Mouse (Mus musculus) urinary bladder, postnatal 14 days (tissue): ENCODE data around the gene Trio.
A peak's percentile ranks its signal among the peaks of the same experiment; 100 is the strongest.

ENCODE experiments used
- DNase-seq: peaks from one replicate; pipeline ENCODE4 v3.0.0; 2021; ENCODE audit warnings: low spot score

Trio gene

DNA sequence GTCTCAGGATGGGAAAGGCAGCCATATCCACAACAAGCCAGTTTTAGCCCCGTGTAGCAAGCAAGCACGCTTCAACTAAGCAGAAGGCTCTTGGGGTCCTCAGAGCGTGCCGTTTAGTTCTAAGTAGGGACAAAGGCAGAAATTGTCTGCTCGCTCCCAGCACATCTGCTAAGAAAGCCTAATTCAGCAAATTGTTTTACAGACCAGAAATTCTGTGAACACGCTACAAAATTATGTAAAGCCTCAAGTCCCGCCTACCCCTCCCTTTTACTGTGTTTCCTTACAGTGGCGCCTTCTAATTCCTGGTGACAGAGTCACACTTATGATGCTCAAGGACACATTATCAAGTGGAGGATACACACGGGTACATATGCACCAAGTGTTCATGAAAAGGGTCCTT is 80.1 kb downstream of the Trio start:
- no peak for DNase-seq

GRCm38 (mm10) chr15:27944898-27945297 is 80.8 kb downstream of the Trio start:
- DNase-seq = no peak

GRCm38 (mm10) chr15:27943486-27944195 is 82.0 kb downstream of the Trio start:
- peak; percentile 35 for DNase-seq

DNA sequence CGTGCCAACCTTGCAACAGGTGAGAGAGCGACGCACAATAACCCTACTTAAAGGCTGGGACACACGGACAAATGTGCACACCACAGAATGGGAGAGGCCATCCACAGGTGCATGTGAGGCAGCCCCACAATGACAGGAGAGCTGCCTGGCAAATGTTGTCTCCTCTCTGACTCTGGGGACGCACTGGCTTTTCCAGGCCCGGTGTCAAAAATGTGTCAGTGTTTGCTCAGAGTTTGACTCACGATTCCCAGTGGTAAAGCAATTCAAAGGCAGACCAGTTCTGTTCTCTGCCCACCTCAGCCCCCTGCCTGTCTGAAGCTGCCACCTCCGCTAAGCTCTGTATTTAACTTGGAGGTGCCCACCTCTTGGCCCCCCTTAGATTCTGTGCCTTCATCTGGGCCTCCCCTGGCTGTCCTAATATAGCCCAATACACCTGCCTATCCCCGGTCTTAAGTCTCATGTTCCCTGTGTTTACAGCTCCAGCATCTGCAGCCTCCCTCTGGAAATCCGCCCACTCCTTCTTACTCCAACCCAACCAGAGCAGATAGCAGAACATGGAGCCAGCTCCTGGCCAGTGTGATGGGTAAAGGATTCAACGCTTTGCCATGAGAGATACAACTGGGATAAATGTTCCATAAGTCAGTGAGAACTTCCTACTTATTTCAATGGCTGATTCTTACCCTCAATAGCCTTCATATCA is 83.3 kb downstream of the Trio start:
- DNase-seq = no peak

DNA sequence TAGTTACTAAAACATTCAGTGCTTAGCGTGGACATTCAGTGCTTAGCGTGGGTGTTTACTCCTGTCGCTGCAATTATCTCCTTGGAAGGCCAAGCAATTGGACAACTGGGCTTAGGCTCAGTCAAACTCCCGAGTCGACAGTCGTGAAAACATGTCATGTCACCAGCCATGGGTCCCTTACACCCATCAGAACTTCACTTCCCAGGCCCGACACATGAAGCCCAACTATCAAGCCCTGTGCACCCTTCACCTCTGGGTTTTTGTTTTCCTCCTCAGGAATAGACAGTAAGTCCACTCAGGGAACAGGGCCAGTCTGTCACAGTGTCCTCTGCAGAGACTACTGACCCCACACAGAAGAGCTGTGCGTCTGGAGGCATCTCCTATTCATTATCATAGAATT is 84.2 kb downstream of the Trio start:
- no peak for DNase-seq

DNA sequence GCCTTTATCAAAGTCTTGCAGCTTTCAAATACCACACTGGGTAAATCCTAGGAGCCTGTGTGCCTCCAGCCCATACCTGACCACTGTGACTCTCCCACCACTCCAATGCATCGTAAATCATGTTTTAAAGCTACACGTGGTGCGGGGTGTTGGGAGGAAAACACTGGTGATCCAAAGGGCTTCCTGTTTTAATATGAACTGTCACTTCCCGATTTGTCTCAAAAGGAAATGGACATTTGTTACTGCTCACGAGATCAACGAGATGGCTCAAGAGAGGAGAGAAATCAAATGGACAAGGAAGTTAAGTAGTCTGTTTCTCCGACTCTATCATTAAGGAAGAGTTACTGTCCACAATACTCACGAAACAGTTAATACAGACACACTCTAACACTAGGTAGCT is 84.6 kb downstream of the Trio start:
- no peak for DNase-seq

GRCm38 (mm10) chr15:27940032-27940431 is 85.6 kb downstream of the Trio start:
- no peak for DNase-seq

DNA sequence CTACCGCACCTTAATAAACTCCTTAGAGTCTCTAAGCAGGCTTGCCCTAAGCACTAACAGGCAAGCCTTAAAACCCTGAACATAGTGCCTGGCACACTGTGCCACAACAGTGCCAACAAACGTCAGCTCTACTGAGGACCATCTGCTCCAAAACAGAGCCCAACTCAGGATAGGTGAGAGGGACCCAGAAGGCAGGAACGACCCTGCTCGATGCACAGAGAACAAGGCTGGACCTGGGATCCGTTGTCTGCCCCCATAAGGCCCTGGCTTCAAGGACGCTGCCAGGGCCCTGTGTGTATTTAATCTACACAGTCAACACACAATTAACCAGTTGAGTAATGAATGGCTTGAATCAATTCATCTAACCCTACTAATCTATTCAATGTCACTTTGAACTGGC is 86.8 kb downstream of the Trio start:
- no peak for DNase-seq

DNA sequence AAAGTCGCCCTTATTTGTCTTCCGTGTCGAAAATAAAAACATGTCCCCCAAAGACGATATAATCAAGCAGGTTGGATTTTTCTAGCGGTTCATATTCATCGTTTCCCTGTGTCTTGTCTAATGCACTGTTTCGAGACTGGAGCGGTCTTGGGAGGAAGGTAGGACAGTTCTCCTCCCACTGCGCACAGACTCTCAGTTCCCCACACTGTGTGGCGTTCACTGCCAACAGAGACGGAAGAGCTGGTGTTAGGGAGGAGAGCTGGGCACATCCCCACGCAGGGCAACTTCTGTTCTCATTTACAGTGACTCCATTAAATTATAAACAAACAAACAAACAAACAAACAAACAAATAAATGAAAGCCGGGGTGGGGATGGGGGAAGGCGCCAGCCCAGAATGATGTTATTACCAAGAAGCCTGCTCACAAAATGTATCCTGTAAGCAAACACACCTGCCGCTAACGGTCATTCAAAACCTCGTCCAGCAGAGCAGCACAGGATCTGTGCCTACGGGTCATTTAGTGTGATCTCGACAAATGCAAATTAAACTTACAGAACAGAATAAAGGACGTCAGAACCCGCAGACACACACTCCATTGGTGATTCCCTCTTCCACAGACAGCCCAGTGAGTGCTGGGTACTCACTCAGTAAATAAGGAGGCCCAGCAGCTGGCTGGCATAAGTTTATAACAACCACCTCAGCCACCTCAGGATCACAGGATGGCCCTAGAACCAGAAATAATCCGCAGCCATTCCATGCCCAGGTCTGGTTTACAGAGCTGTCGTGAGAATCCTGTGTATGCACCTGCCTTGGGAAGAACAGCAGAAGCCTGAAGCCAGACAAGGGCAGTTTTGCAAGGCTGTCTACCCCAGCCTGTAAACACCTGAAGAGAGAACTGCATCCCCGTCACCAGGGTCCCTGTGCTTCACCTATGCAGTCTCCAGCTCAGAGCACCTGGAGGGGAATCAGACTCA is 87.5 kb downstream of the Trio start:
- no peak for DNase-seq

- DNase-seq = peak; percentile 21
These were observed 88.4 kb downstream of the Trio start for GRCm38 (mm10) chr15:27937003-27937860.

GRCm38 (mm10) chr15:27935772-27936746 is 89.6 kb downstream of the Trio start:
- no peak for DNase-seq

- no peak for DNase-seq
These were observed 92.4 kb downstream of the Trio start for GRCm38 (mm10) chr15:27933270-27933669.

DNA sequence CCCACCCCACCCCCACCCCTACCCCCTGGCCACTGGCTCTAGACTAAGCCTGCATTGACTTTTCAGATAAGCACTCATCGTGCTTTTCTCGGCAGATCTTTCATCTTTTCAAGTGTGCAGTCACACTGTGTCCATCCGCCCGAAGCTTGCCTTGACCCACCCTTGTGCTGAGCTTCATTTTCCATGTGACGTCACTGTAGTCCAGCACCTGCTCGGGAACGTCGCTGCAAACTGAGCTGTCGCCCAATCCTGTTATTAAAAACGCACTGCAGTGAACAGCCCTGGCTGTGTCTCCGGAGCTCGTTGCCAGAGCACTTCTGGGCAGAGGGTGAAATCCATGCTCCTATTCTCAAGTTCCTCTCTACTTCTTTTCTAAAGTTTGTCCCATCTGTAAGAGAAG is 93.8 kb downstream of the Trio start:
- DNase-seq = no peak

DNA sequence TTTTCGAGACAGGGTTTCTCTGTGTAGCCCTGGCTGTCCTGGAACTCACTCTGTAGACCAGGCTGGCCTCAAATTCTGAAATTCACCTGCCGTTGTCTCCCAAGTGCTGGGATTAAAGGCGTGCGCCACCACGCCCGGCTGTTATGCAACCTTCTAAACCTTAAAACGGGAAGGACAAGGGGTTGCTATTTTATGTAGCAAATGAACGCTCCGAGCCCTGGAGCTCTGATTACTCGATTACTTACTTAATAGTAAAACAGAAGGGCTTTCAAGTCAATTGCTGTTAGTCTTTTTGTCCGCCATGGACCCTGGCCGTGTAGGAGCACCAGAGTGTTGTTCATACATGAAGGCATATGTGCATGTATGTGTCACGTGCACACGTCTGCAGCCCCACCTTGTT is 94.2 kb downstream of the Trio start:
- no peak for DNase-seq

- DNase-seq = no peak
These were observed 98.0 kb downstream of the Trio start for GRCm38 (mm10) chr15:27927614-27928013.

DNA sequence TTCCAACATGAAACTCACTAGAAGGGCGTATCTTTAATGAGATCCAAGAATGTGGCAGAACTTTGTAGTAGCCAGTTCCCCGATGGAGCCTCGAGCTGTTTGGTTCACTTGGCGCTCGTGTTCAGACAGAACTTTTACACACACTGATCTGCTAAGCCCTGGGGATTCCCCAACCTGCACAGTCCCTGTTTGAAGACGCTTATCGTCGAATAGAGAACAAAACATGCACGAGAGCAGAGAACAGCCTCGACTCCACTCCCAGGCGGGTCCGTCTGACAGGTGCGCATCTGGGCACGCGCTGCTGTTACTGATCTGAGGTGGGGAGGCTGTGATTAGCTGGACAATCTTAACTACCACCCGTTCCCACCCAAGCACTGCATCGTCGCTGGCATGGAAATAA is 98.7 kb downstream of the Trio start:
- DNase-seq = no peak

GRCm38 (mm10) chr15:27926450-27926849 is 99.2 kb downstream of the Trio start:
- no peak for DNase-seq

DNA sequence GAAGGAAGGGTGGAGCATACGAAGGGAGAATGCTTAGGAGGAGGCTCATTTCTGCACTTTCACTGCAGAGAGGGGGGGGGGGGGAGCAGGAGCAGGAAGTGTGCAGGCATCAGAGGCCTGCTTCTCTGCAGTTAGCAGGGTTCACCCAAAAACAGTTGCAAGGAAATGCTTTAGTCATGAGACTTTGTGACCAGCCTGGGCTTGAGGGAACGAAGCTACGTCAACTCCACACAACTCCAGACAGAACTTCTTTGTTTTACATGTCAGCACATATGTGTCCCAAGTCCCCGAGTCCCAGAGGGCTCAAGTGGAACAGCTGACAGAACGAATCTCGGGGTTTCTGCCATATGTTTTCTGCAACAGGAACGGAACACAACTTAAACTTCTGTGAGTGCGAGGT is 99.8 kb downstream of the Trio start:
- DNase-seq = no peak

DNA sequence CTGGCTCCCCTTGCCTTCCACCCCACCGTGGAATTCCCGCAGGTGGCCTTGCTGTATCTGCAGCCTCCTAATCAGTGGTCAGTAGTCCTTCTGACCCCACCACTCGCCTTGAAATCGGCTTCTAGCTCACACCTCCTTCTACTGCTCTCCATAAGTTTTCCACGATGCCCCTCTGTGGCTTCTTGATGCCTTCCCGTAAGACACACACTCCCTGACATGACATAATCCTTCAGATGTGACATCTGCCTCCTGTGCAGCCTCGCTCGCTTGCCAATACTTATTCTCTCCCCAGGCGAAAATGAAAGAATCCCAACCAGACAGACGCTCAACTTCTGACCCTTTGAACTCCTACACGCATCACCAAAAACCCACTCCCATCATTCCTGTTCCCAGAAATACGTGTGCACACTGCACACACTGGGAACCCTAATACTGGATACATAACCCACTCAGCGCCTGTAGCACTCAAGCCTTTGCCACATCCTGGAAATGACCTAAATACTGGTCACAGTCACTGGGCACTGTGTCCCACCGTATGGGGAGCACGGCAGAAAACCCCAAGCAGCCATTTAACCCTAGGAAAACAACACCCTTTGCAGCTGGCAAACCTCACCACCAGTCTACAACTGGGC is 100.5 kb downstream of the Trio start:
- no peak for DNase-seq

GRCm38 (mm10) chr15:27923987-27924341 is 101.7 kb downstream of the Trio start:
- no peak for DNase-seq
